Mouse (Mus musculus): ENCODE results near the gene Axl.
"Not testable (repeated sequence)": the region's sequence is repeated elsewhere in the genome, so short reads cannot be mapped to it uniquely, and the experiment has no call there.

The Axl gene

GRCm38 (mm10) chr7:25754738-25755467 lies 33.6 kb downstream of the Axl start, which contains the start of gene Hnrnpul1:
Hnrnpul1 (minus strand) TSS chr7:25754757.
- DNase-seq (ENCODE audit: extremely low read depth, low read depth, low spot score) = peak; percentile 90

GRCm38 (mm10) chr7:25754439-25754737 lies 34.1 kb downstream of the Axl start:
- DNase-seq (ENCODE audit: extremely low read depth, low read depth, low spot score) = no peak

- DNase-seq (ENCODE audit: extremely low read depth, low read depth, low spot score) = no peak
Measured at GRCm38 (mm10) chr7:25753643-25754438, 34.7 kb downstream of the Axl start.

GRCm38 (mm10) chr7:25753076-25753475 lies 35.4 kb downstream of the Axl start:
- DNase-seq (ENCODE audit: extremely low read depth, low read depth, low spot score) = no peak

- DNase-seq (ENCODE audit: extremely low read depth, low read depth, low spot score) = no peak
Measured at GRCm38 (mm10) chr7:25746844-25747243, 41.7 kb downstream of the Axl start.

GRCm38 (mm10) chr7:25738277-25738676 lies 50.2 kb downstream of the Axl start:
- DNase-seq (ENCODE audit: extremely low read depth, low read depth, low spot score) = no peak

- no peak for DNase-seq (ENCODE audit: extremely low read depth, low read depth, low spot score)
Measured at GRCm38 (mm10) chr7:25736920-25737319, 51.6 kb downstream of the Axl start.

- no peak for DNase-seq (ENCODE audit: extremely low read depth, low read depth, low spot score)
Measured at GRCm38 (mm10) chr7:25734991-25735390, 53.5 kb downstream of the Axl start.

- no peak for DNase-seq (ENCODE audit: extremely low read depth, low read depth, low spot score)
Measured at GRCm38 (mm10) chr7:25731294-25732055, 57.0 kb downstream of the Axl start.

- DNase-seq (ENCODE audit: extremely low read depth, low read depth, low spot score) = no peak
Measured at GRCm38 (mm10) chr7:25729862-25730261, 58.6 kb downstream of the Axl start.

- DNase-seq (ENCODE audit: extremely low read depth, low read depth, low spot score) = no peak
Measured at GRCm38 (mm10) chr7:25729396-25729795, 59.1 kb downstream of the Axl start.

- DNase-seq (ENCODE audit: extremely low read depth, low read depth, low spot score) = peak; percentile 68
Measured at GRCm38 (mm10) chr7:25727800-25728199, 60.7 kb downstream of the Axl start.

- DNase-seq (ENCODE audit: extremely low read depth, low read depth, low spot score) = no peak
Measured at GRCm38 (mm10) chr7:25725886-25726285, 62.6 kb downstream of the Axl start.

- not testable (repeated sequence) for DNase-seq (ENCODE audit: extremely low read depth, low read depth, low spot score)
Measured at GRCm38 (mm10) chr7:25721776-25722175, 66.7 kb downstream of the Axl start.

- no peak for DNase-seq (ENCODE audit: extremely low read depth, low read depth, low spot score)
Measured at GRCm38 (mm10) chr7:25720760-25721159, 67.7 kb downstream of the Axl start.

GRCm38 (mm10) chr7:25719761-25720610 lies 68.5 kb downstream of the Axl start:
- no peak for DNase-seq (ENCODE audit: extremely low read depth, low read depth, low spot score)

GRCm38 (mm10) chr7:25718788-25719417 lies 69.6 kb downstream of the Axl start, which contains the start of gene Ccdc97:
Ccdc97 (minus strand) TSS chr7:25719088.
- DNase-seq (ENCODE audit: extremely low read depth, low read depth, low spot score) = peak; percentile 61

GRCm38 (mm10) chr7:25717478-25717877 lies 71.0 kb downstream of the Axl start:
- DNase-seq (ENCODE audit: extremely low read depth, low read depth, low spot score) = no peak

GRCm38 (mm10) chr7:25715731-25716271 lies 72.7 kb downstream of the Axl start:
- no peak for DNase-seq (ENCODE audit: extremely low read depth, low read depth, low spot score)

- no peak for DNase-seq (ENCODE audit: extremely low read depth, low read depth, low spot score)
Measured at GRCm38 (mm10) chr7:25714581-25714980, 73.9 kb downstream of the Axl start.
